Mouse (Mus musculus) hindbrain, embryonic 13.5 days (tissue): Measurements from ENCODE around the gene Amph. TPM values are rescaled to one million over a fixed set of nuclear protein-coding genes. Genes with fewer than 3 reads are reported as not detected.
A peak's percentile ranks its signal among the peaks of the same experiment; 100 is the strongest.
"Not testable (repeated sequence)": the region's sequence is repeated elsewhere in the genome, so short reads cannot be mapped to it uniquely, and the experiment has no call there.

ENCODE experiments used
- ATAC-seq: fragments of 200-750 bp; cut with Nextera tagmentation; 2 replicates; pipeline ENCODE4 v1.8.0; 2017; ENCODE audit warnings: moderate TSS enrichment; ENCODE audit not compliant: low FRiP score
- H3K27ac ChIP-seq: fragments of 300-500 bp; sonication (generic); 2 replicates; pipeline ENCODE4 v1.5.1; 2015; ENCODE audit warnings: inconsistent platforms, mild to moderate bottlenecking, moderate library complexity
- H3K27me3 ChIP-seq: fragments of 300-500 bp; sonication (generic); 2 replicates; pipeline ENCODE4 v1.6.1; 2015; ENCODE audit warnings: mild to moderate bottlenecking, inconsistent platforms
- H3K36me3 ChIP-seq: fragments of 300-500 bp; sonication (generic); 2 replicates; pipeline ENCODE4 v1.6.1; 2015; ENCODE audit warnings: mild to moderate bottlenecking, inconsistent platforms
- H3K4me1 ChIP-seq: fragments of 300-500 bp; sonication (generic); replicated peaks from 2 replicates; pipeline ENCODE4 v1.6.1; 2015; ENCODE audit warnings: inconsistent platforms
- H3K4me2 ChIP-seq: fragments of 300-500 bp; sonication (generic); 2 replicates; pipeline ENCODE4 v1.6.1; 2015; ENCODE audit warnings: inconsistent platforms, mild to moderate bottlenecking, moderate library complexity
- H3K4me3 ChIP-seq: fragments of 300-500 bp; sonication (generic); 2 replicates; pipeline ENCODE4 v1.5.1; 2015; ENCODE audit warnings: mild to moderate bottlenecking, inconsistent platforms
- H3K9ac ChIP-seq: fragments of 300-500 bp; sonication (generic); 2 replicates; pipeline ENCODE4 v1.6.1; 2015; ENCODE audit warnings: mild to moderate bottlenecking, inconsistent platforms
- H3K9me3 ChIP-seq: fragments of 300-500 bp; sonication (generic); 2 replicates; pipeline ENCODE4 v1.6.1; 2016; ENCODE audit warnings: inconsistent platforms
- WGBS: fragments of 180-500 bp; shearing (Covaris S2); methylation state at CpG from one replicate; pipeline ENCODE4 v1.1.7; 2015; 5-methylcytosine and 5-hydroxymethylcytosine counted together
- polyA plus RNA-seq: library from polyadenylated mRNA; unstranded; fragments of >200 nt; fragmentation: Nextera tagmentation; extraction: Ambion mirVana; gene quantifications from 2 replicates; pipeline ENCODE4 v1.2.1, GENCODE M21; 2015

The Amph gene
- polyA plus RNA-seq, 1 experiment from 2014 or later, result 42.8 TPM

- H3K36me3 ChIP-seq, result no peaks in the 10 kb centered on the region
- H3K4me2 ChIP-seq, result no peak overlapping the region
- no peak for ATAC-seq
- no peak overlapping the region for H3K27ac ChIP-seq
- H3K9ac ChIP-seq, result no peak overlapping the region
- H3K4me1 ChIP-seq, result no peaks in the 10 kb centered on the region
- H3K4me3 ChIP-seq, result no peak overlapping the region
- no peaks in the 10 kb centered on the region for H3K27me3 ChIP-seq
- WGBS, result 95% methylated on average over 14 of the region's 14 CpGs
- no peaks in the 10 kb centered on the region for H3K9me3 ChIP-seq
Measured at GRCm38 (mm10) chr13:19113034-19113922, 165.3 kb downstream of the Amph start.

DNA sequence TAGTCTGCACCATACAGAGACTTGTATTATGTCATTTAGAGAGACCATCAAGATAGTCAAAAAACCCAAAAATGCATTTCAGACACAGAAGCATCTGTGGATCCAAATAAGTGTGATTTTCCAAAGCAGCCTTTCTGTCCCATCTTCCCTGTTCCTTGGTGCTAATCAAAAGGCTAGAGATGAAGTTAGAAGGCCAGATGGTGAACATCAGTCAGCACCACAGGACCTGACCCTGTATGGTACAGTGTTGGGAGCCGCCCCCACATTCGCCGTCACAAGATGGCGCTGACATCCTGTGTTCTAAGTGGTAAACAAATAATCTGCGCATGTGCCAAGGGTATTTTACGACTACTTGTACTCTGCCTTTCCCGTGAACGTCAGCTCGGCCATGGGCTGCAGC is 166.8 kb downstream of the Amph start:
- not testable (repeated sequence) for H3K4me3 ChIP-seq, H3K4me1 ChIP-seq, H3K9me3 ChIP-seq, H3K27me3 ChIP-seq, H3K9ac ChIP-seq, H3K27ac ChIP-seq, H3K4me2 ChIP-seq, ATAC-seq, H3K36me3 ChIP-seq
- 97% methylated on average over 8 of the region's 9 CpGs for WGBS

- H3K4me2 ChIP-seq, result no peak overlapping the region
- H3K9ac ChIP-seq, result no peak overlapping the region
- no peaks in the 10 kb centered on the region for H3K4me1 ChIP-seq
- no peak overlapping the region for H3K4me3 ChIP-seq
- no peak for ATAC-seq
- no peaks in the 10 kb centered on the region for H3K27me3 ChIP-seq
- H3K27ac ChIP-seq, result no peak overlapping the region
- H3K9me3 ChIP-seq, result no peaks in the 10 kb centered on the region
- peaks cover 10% of the 10 kb centered on the region for H3K36me3 ChIP-seq
- WGBS, result 83% methylated on average over 5 of the region's 5 CpGs
Measured at GRCm38 (mm10) chr13:19126912-19127552, 179.0 kb downstream of the Amph start.

GRCm38 (mm10) chr13:19133833-19134232 is 185.8 kb downstream of the Amph start:
- Histone ChIP-seq H3K4me1 (no peaks in the 10 kb centered on the region; the same call in 1 of the 2 replicates), H3K27me3 (no peaks in the 10 kb centered on the region), H3K9ac (no peak overlapping the region), H3K4me2 (no peak overlapping the region), H3K4me3 (no peak overlapping the region), H3K27ac (no peak overlapping the region), H3K36me3 (peaks cover 3% of the 10 kb centered on the region; the same call in 1 of the 2 replicates), H3K9me3 (no peaks in the 10 kb centered on the region)
- 45% methylated on average over 4 of the region's 4 CpGs for WGBS
- peak; percentile 73; the same call in 1 of the 2 replicates for ATAC-seq

- Histone ChIP-seq H3K4me1 (no peaks in the 10 kb centered on the region; the same call in 1 of the 2 replicates), H3K27ac (no peak overlapping the region), H3K4me3 (no peak overlapping the region), H3K4me2 (no peak overlapping the region), H3K27me3 (no peaks in the 10 kb centered on the region), H3K9me3 (no peaks in the 10 kb centered on the region), H3K9ac (no peak overlapping the region), H3K36me3 (peaks cover 8% of the 10 kb centered on the region)
- 75% methylated on average over 7 of the region's 7 CpGs for WGBS
- no peak for ATAC-seq
Measured at GRCm38 (mm10) chr13:19137212-19137611, 189.2 kb downstream of the Amph start.

DNA sequence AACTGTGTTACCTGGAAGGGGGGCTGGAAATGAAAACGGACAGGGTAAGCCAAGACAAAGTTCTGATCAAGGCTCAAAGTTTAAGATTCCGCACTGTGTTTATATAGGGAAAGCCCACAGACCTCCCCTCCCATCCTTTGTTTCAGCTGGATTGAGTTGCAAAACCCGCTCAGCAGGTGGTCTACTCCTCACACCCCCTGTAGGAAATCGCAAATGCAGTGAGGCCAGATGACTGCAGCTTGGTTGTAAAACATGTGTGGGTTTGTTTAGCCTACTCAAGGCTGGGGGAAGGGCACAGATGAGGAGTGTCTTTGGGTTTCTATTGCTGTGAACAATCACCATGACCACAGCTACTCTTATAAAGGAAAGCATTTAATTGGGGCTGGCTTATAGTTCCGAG is 189.9 kb downstream of the Amph start:
- H3K27ac ChIP-seq, result no peak overlapping the region
- H3K4me1 ChIP-seq, result no peaks in the 10 kb centered on the region; the same call in 1 of the 2 replicates
- H3K9me3 ChIP-seq, result no peaks in the 10 kb centered on the region
- peaks cover 8% of the 10 kb centered on the region for H3K36me3 ChIP-seq
- 32% methylated on average over 5 of the region's 5 CpGs for WGBS
- H3K4me3 ChIP-seq, result no peak overlapping the region
- no peak for ATAC-seq
- H3K4me2 ChIP-seq, result no peak overlapping the region
- no peaks in the 10 kb centered on the region for H3K27me3 ChIP-seq
- no peak overlapping the region for H3K9ac ChIP-seq

- no peak overlapping the region for H3K27ac ChIP-seq
- 98% methylated on average over 2 of the region's 2 CpGs for WGBS
- no peak overlapping the region for H3K4me2 ChIP-seq
- no peak for ATAC-seq
- H3K9me3 ChIP-seq, result no peaks in the 10 kb centered on the region
- H3K4me3 ChIP-seq, result no peak overlapping the region
- H3K9ac ChIP-seq, result no peak overlapping the region
- H3K27me3 ChIP-seq, result no peaks in the 10 kb centered on the region
- H3K4me1 ChIP-seq, result no peaks in the 10 kb centered on the region; the same call in 1 of the 2 replicates
- H3K36me3 ChIP-seq, result peaks cover 8% of the 10 kb centered on the region
Measured at GRCm38 (mm10) chr13:19138550-19138949, 190.5 kb downstream of the Amph start.

DNA sequence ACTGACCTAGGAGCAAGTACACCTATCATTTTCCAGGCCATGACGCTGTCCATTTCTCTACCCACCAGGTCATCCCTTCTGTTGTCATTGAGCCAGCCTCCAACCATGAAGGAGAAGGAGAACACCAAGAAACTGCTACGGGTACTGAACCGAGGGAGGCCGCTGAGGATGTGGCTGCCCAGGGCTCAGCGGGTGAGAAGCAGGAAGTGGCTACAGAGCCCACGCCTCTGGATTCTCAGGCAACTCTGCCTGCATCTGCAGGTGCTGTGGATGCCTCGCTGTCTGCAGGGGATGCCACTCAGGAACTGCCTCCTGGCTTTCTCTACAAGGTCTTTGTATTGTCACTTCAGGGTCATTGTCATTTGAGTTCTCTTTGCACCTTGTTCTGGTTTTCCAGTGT is 191.1 kb downstream of the Amph start:
- Histone ChIP-seq H3K27ac (no peak overlapping the region), H3K4me1 (no peaks in the 10 kb centered on the region; the same call in 1 of the 2 replicates), H3K9ac (no peak overlapping the region), H3K9me3 (no peaks in the 10 kb centered on the region), H3K36me3 (peaks cover 8% of the 10 kb centered on the region), H3K4me3 (no peak overlapping the region), H3K4me2 (no peak overlapping the region), H3K27me3 (no peaks in the 10 kb centered on the region)
- no peak for ATAC-seq
- 94% methylated on average over 7 of the region's 7 CpGs for WGBS

DNA sequence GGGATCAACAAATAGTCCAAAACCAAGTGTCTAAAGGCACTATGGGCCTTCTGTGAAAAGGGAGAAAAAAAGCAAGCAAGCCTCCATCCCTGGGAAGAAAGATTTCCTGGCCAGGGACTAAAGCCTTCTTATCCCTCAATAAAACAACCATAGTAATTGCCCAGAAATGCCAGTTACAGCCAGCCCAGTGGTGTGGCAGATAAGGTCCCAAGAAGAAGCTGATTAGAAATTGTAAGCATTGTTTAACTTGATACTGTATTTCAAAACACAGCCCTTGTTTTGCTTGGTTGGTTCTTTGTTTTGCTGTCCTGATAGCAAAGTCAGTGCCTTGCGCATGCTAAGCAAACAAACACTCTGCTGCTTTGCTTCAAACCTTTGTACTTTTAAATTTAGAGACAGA is 191.8 kb downstream of the Amph start:
- H3K27ac ChIP-seq, result no peak overlapping the region
- H3K36me3 ChIP-seq, result peaks cover 9% of the 10 kb centered on the region
- no peak for ATAC-seq
- H3K9ac ChIP-seq, result no peak overlapping the region
- no peaks in the 10 kb centered on the region for H3K27me3 ChIP-seq
- H3K9me3 ChIP-seq, result no peaks in the 10 kb centered on the region
- no peak overlapping the region for H3K4me3 ChIP-seq
- WGBS, result 58% methylated on average over 1 of the region's 1 CpGs
- H3K4me1 ChIP-seq, result no peaks in the 10 kb centered on the region; the same call in 1 of the 2 replicates
- H3K4me2 ChIP-seq, result no peak overlapping the region

DNA sequence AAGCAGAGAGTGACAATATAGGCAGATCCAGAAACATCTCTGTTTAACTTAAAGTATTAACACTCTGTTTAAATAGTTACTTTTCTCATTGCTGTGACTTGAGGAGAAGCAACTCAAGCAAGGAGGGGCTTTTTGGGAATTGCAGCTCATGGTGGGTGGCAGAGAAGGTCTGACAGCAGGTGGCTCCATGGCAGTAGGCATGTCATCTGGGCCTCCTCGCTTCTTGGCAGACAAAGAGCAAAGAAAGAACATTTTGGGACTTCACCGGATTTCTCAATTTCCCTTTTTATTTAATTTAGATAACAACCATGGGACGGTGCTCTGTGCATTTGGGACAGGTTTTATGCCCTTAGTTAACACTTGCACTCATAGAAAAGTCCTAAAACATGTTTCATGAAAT is 195.8 kb downstream of the Amph start:
- no peaks in the 10 kb centered on the region for H3K9me3 ChIP-seq
- no peak overlapping the region for H3K4me2 ChIP-seq
- no peak overlapping the region for H3K27ac ChIP-seq
- H3K36me3 ChIP-seq, result peaks cover 18% of the 10 kb centered on the region
- no peaks in the 10 kb centered on the region for H3K27me3 ChIP-seq
- no peak overlapping the region for H3K9ac ChIP-seq
- H3K4me1 ChIP-seq, result no peaks in the 10 kb centered on the region
- ATAC-seq, result no peak
- 88% methylated on average over 3 of the region's 3 CpGs for WGBS
- H3K4me3 ChIP-seq, result no peak overlapping the region

DNA sequence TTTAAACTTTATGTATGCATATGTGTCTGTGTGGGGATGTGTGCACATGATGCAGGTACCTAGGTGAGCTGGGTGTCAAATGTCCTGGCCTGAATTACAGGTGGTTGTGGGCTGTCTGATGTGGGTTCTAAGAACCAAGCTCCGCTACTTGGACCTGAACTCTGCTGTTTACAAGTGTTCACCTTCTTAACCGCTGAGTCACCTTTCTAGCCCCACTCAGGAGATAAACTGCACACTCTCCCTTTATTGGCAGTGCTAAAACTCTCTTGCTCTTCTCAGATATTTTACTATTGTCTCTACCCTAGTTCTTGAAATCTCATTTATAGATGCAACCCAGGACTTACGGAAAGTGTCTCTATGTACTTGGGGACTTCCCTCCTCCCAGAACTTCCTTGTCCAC is 199.5 kb downstream of the Amph start:
- no peaks in the 10 kb centered on the region for H3K4me1 ChIP-seq
- H3K9me3 ChIP-seq, result no peaks in the 10 kb centered on the region
- H3K9ac ChIP-seq, result no peak overlapping the region
- H3K36me3 ChIP-seq, result peaks cover 29% of the 10 kb centered on the region
- no peak for ATAC-seq
- no peaks in the 10 kb centered on the region for H3K27me3 ChIP-seq
- WGBS, result over 99% methylated on average over 3 of the region's 3 CpGs
- H3K4me3 ChIP-seq, result no peak overlapping the region
- no peak overlapping the region for H3K27ac ChIP-seq
- no peak overlapping the region for H3K4me2 ChIP-seq

DNA sequence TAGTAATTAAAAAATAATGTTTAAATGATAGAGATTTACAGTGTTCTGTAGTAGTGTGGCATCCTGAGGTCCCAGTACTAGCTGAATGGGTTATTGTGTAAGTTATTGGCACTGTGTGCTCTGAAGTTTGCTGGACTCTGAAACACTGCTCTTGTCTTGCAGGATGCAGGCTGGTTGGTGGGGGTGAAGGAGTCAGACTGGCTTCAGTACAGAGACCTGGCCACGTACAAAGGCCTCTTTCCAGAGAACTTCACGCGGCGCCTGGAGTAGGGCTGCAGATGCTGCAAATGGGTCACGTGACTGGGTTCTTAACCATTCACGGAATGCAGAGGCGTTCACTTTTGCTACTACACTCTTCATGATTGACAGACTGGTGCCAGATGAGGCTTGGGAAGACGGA is 201.6 kb downstream of the Amph start:
- no peaks in the 10 kb centered on the region for H3K9me3 ChIP-seq
- 0 out of 2 replicates have a peak, but pooled peaks have one; percentile 41 for ATAC-seq
- H3K27me3 ChIP-seq, result no peaks in the 10 kb centered on the region
- H3K36me3 ChIP-seq, result peaks cover 32% of the 10 kb centered on the region
- WGBS, result 84% methylated on average over 8 of the region's 8 CpGs
- H3K27ac ChIP-seq, result no peak overlapping the region
- H3K4me3 ChIP-seq, result no peak overlapping the region
- H3K4me2 ChIP-seq, result no peak overlapping the region
- H3K9ac ChIP-seq, result no peak overlapping the region
- no peaks in the 10 kb centered on the region for H3K4me1 ChIP-seq
